Mouse (Mus musculus): ENCODE results near the gene Usp42.

Gene Usp42

GRCm38 (mm10) chr5:143690392-143690791, 41.7 kb downstream of the Usp42 start:
- no peak for DNase-seq (ENCODE audit: low spot score)

- no peak for DNase-seq (ENCODE audit: low spot score)
Observed at GRCm38 (mm10) chr5:143687589-143687988, 44.5 kb downstream of the Usp42 start.

- no peak for DNase-seq (ENCODE audit: low spot score)
Observed at GRCm38 (mm10) chr5:143686456-143686855, 45.6 kb downstream of the Usp42 start.

GRCm38 (mm10) chr5:143684911-143685390, 47.1 kb downstream of the Usp42 start:
- no peak for DNase-seq (ENCODE audit: low spot score)

GRCm38 (mm10) chr5:143683696-143684095, 48.4 kb downstream of the Usp42 start:
- DNase-seq (ENCODE audit: low spot score), result no peak

- no peak for DNase-seq (ENCODE audit: low spot score)
Observed at GRCm38 (mm10) chr5:143679654-143680053, 52.4 kb downstream of the Usp42 start.

GRCm38 (mm10) chr5:143678634-143679271, 53.3 kb downstream of the Usp42 start:
- DNase-seq (ENCODE audit: low spot score), result peak; percentile 35

- DNase-seq (ENCODE audit: low spot score), result no peak
Observed at GRCm38 (mm10) chr5:143677363-143677762, 54.7 kb downstream of the Usp42 start.

- no peak for DNase-seq (ENCODE audit: low spot score)
Observed at GRCm38 (mm10) chr5:143676218-143676985, 55.7 kb downstream of the Usp42 start.

- peak; percentile 23 for DNase-seq (ENCODE audit: low spot score)
Observed at GRCm38 (mm10) chr5:143674576-143674975, 57.5 kb downstream of the Usp42 start.

- no peak for DNase-seq (ENCODE audit: low spot score)
Observed at GRCm38 (mm10) chr5:143670740-143671415, 61.2 kb downstream of the Usp42 start.

GRCm38 (mm10) chr5:143669839-143670238, 62.2 kb downstream of the Usp42 start:
- no peak for DNase-seq (ENCODE audit: low spot score)

- DNase-seq (ENCODE audit: low spot score), result no peak
Observed at GRCm38 (mm10) chr5:143669393-143669792, 62.7 kb downstream of the Usp42 start.

GRCm38 (mm10) chr5:143668884-143669283, 63.2 kb downstream of the Usp42 start:
- no peak for DNase-seq (ENCODE audit: low spot score)

- DNase-seq (ENCODE audit: low spot score), result no peak
Observed at GRCm38 (mm10) chr5:143666015-143666414, 66.1 kb downstream of the Usp42 start.

GRCm38 (mm10) chr5:143665561-143665960, 66.5 kb downstream of the Usp42 start:
- DNase-seq (ENCODE audit: low spot score), result no peak

- DNase-seq (ENCODE audit: low spot score), result no peak
Observed at GRCm38 (mm10) chr5:143663074-143663687, 68.9 kb downstream of the Usp42 start.
